Mouse (Mus musculus): ENCODE measurements at regions not wholly inside any gene's neighbourhood (a gene's known extent, or its start where the extent isn't known, plus 50 kb on each side); places are given as distances from the start of the nearest gene placed in this dataset.
"Not testable (repeated sequence)": the region's sequence is repeated elsewhere in the genome, so short reads cannot be mapped to it uniquely, and the experiment has no call there.

DNA sequence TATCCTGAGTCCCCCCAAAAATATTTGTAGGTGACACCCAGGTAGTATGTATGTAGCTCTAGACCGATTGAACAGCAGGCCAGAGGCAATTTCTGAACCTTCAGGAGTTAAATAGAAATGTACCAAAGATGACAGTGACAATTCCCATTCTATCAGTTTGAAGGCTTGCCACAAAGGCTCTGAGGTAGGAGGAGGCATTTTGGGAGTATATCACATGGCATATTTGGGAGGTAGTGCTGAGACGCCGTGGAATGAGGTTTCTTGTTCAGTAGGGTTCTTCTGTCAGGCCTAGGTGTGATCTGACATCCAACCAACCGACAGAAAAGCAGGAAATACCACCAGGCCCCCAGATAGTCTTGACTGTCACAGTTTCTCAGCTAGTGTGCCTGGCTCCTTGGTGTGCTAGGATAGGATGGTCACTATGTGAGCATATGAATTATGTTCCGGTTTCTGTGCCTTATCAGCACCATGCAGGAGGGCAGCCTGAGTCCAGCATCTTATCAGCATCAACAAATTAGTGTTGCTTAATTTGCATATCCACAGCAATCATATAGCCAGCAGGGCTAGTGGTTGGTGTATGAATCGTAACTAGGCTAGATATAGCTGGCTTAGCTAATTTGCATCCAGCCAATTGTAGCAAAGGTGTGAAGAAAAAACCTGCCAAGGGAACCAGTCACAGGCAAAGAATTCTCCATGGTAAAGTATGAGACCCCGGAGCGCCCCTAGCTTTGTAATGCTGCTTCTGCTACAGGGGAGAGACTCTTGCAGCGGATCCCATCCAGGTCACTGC lies 136.3 kb upstream of the Bcor start:
- no peak for DNase-seq

DNA sequence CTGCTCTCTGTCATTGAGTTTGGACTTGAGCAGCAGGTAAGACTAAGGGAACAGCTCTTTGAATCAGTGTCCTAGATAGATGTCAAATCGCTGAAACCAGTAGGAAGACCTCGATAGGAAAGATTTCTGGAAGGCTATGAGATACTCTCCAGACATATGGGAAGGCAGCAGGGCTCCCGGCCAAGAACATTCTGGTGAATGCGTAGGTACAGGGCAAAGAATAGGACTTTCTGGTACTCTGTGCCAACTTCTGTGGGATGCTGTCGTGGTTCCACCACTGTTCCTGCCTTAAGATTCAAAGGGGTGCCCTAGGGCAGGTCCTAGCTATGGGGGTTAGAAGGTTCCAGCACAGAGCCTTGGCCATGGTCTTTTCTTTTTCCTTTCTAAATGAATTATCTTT lies 138.5 kb upstream of the Bcor start:
- DNase-seq = no peak

DNA sequence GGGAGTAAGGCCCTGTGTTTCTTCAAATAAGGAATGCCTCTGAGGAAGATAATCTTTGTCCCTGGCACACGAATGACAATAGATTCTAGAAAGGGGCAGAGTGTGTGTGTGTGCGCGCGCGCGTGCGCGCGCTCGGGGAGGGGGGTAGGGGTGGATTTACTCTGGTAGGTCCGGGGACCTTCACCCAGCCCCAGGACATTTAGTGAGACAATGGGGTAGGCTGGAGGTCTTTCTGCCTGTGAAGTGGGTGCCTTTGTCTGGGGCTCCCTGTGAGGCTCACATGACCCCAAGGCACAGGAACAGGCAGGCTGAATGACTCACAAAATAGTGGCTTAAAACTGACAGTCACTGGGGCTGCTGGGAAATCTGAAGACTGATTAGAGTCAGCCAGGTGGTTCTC lies 139.1 kb upstream of the Bcor start:
- no peak for DNase-seq

DNA sequence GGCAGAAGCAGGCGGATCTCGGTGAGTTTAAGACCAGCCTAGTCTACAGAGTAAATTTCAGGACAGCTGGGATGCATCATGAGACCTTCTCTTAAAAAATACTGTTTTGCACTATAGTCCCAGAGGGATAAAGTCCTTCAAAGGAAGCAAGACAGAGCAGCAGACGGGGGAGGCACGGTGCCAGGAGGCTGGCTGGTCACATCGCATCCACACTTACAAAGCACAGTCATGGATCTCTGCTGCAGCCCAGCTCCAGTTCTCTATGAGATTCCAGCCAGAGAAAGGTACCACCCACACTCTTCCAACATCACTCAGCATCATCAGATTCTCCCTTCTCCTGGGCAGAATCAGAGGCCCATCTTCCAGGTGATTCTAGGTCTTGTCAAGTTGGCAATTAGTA lies 144.5 kb upstream of the Bcor start:
- DNase-seq = no peak

DNA sequence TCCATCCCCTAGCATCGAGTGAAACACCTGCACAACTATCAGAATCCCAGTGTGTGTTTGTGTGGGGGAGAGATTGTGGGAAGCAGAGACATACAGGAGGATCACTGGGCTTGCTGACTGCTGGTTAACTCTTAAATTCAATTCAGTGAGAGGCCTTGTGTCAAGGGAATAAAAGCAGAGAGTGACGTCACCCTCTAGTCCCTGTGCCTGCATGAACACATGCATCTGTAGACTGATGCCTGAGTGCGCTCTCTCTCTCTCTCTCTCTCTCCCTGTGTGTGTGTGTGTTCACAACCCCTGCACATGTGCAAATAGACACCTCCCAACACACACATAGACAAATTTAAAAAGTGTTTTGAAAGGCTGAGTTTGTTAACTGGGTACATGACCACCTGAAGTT lies 146.8 kb upstream of the Bcor start:
- no peak for DNase-seq

DNA sequence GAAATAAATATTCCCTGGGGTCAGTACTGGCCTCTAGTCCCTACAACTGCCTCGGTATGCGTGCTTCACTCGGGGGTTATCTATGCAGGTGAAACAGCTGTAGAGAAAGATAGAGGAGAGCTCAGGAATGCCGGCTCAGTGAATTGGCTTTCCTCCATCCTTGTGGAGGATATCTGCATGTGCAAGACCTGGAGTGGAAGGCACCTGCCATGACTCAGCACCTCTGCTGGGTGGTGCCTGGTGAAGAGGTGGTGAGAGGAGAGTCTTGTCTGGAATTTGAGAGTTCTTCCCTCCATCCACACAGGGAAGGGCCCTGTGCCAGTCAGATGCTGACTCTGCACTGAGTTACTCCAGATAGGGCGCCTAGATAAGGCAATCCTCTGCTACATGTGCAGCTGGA lies 152.4 kb upstream of the Bcor start:
- DNase-seq = no peak

DNA sequence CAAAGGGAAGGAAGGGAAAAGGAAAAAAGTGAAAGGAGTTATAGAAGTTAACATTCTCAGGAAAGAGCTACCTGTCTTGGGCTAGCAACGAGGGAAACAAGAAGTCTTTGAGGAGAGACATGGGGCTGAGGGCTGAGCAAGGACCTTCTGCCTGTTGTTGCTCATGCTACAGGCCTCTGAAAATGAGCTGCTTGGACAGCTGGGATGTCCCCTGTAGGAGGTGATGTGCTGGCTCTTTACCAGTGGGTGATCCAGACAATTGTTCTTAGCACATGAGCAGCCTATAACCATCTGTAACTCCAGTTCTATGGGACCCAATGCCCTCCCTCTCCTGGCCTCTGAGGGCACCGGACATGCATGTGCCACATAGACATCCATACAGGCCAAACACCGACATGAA lies 155.5 kb upstream of the Bcor start:
- no peak for DNase-seq

DNA sequence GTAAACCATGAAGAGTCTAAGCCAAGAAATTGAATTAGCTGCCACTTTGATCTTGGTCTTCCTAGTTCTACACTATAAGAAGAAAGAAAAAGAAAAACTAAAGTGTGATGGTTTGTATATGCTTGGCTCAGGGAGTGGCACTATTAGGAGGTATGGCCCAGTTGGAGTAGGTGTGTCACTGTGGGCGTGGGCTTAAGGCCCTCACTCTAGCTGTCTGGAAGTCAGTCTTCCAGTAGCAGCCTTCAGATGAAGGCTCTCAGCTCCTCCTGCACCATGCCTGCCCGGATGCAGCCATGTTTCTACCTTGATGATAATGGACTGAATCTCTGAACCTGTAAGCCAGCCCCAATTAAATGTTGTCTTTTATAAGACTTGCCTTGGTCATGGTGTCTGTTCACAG lies 157.3 kb upstream of the Bcor start:
- DNase-seq = not testable (repeated sequence)

DNA sequence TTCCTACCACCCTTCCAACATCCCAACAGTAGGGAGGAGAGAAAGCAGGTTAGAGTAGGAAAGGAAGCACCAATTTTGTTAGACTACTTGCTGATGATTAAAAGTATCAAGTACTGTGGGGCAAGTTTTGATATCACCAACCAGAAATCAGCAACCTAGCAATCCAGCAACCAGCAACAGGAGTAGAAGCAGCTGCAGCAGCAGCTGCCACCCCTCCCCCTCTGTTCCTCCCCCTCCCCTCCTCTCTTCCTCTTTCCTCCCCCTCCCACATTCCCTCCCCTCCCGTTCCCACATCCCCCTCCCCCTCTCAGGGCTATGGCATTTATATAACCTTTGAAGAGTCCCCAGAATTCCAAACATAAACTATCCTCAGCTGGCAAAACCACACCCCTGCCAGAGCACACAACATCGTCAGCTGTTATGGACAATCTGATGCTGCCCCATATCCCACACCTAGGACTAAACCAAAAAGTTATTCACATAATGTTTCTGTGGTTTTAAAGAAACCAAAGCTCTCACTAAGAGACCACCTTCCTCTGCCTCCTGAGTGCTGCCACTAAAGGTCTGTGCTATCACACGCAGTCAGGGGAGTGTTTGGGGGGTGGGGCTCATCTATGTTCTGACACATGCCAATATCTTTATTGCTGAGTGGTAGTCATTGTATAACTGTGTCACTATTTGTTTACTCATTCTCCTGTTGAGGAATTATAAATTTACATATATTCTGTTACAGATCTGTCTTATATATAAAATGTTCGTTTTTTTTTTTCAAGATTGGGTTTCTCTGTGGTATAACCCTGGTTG lies 158.9 kb upstream of the Bcor start:
- DNase-seq = no peak

DNA sequence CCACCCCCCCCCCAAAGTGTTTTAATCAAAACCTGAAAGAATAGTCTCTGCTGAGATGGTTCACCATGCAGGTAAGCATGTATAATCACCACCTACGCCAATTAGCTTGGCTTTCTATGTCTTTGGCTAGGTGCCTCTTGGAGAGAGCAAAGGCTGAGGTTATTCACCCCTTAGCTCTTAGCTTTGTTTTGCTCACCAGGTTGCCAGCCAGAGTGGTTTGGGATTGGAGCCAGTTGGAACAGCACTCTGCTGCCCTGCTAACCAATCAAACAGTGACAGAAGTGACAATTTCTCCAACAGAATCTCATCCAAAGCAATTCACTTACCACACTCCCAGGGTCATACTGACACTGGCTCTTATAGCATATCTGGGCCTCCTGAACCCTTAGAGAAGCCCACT lies 162.3 kb upstream of the Bcor start:
- DNase-seq = no peak

DNA sequence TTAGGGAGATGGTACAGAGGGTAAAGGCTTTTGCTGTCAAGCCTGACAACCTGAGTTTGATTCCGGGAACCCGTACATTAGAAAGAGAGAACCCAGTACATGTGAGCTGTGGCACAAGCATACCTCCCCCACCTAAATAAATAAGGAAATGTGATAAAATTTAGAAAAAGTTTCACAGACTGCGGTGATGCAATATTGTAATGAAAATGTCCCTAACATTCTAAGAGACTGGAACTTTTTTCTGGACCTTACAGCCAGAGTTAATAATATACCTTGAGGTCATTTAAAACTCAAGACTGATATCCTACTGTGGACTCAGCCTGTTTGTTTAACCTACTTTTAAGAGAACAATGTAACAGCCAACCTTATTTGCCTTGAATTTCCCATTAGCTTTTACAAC lies 163.1 kb upstream of the Bcor start:
- DNase-seq = no peak

DNA sequence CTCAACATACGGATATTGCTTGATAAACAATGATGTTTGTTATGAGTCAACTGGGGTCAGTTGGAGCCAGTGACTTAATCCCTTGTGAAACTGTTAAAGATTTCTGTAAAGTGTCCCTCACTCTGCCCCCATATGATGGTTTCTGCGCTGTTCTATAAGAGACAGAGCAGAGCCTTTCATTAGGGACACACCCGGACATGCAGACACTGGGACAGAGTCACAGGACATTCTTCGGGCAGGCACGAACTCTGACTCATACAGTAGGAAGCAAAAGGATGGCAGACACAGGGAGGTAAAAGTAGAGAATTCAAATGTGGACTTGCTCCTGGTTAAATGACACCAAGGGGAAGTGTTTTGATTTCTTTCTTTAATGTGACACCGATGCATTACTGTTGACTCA lies 163.7 kb upstream of the Bcor start:
- DNase-seq = no peak

DNA sequence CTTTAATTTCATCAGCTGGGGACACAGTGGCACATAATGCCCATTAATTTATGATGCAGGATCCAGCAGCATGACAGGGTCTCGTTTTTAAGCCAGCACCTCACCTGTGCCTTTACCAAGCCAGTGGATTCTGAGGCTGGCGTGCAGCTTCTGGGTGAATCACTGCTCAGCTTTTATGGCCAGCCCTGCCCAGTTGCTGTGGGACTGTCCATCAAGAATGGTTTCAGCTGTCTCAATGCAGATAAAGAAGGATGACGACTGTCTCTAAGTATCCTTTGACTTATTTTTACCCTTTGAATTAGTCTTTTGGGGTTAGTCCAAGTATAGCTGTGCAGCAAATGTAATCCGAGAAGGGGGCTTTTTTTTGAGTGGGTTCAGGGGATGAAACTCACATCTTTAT lies 167.3 kb upstream of the Bcor start:
- no peak for DNase-seq

DNA sequence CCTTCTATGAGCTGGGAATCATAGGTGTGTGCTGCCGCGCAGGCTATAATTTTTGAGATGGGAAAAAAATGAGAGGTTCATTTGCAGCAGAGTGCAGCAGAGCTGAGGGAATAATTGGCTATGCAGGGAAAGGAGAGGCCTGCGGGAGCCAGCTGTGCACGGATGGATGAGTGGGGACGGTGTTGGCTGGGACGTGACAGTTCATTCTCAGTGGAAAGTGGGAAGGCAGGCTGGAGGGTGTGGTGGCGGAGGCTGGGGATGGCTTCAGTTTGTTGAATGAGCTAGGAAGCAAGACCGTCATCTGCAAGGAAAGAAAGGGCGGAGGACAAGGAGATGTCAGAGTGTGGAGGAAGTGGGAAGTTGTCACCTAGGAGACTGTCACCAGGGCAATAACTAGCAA lies 180.4 kb upstream of the Bcor start:
- DNase-seq = no peak

DNA sequence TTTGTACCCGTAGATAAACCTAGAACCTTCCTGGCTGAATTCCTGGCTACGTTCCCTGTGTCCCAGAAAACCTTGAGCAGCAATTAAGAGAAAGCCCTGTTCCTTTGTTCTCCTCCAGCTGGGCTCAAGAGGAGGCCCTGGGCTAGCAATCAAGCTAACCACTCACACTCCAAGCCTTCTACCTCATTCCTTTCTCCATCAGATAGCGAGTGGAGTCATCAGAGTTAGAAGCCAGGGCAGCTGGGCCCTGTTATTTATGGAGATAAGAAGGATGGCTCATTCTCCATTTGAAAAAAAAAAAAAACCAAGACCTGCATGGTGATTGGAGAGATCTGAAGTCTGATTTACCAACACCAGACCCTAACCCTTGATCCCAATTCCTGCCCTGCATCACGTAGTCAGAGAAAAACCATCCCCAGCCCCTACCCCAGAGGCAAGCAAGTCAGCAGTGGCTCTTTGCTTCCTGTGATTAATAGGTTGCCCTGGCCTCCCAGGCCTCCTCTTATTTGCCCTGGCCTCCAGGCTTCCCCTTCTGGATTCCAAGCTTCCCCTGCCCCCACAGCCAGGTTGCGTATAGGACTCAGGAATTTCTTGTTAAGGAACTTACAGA lies 181.3 kb upstream of the Bcor start:
- no peak for DNase-seq

DNA sequence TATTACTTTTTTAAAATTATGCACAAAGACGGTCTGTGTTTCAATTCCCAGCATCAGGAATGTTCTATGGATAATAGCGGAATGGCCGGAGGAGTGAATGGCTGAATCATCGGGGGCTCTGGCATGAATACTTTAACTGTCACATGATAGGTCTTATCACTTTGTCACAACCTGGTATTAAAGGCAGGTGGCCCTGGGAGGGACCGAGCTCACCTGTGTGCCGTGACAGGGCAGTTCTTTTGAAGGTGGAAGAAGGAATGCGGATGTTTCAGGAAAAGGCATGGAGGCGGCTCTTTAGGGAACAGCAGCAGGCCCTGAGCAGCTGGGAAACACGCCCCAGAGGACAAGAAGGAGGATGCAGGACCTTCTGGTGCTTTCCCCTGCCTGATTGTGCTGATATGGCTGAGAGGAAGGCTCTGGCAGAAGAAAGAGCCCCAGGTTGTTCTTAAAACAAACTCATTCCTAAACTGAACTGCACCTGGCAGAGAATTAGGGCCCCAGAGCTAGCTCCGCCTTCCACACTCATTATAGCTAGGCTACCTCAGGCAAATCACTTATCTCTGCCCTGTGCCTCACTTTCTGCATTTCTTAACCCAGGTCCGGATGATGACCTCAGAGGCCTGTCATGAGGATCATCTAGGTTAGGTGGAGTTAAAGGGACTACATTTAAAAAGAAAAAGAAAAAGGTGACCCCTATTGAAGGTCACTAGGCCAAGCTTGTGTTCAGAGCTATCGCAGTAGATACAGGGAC lies 184.8 kb upstream of the Bcor start:
- DNase-seq = no peak

DNA sequence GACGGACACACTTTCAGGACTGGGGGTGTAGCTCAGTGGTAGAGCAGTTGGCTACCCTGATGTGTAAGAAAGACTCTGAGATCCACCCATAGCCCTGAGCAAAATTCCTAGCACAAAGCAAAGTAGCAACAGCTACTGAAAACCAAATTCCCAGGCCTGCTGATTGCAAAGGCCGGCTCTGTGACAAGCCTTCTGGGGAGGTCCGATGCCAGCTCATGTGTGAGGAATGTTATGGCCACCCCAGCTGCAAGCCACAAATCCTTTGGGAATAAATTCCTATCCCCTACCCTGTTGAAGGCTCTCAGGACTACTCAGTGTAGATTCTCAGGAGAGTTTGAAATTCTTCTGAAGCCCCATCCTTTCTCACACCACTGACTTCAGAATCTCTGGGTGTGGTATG lies 186.7 kb upstream of the Bcor start:
- no peak for DNase-seq

DNA sequence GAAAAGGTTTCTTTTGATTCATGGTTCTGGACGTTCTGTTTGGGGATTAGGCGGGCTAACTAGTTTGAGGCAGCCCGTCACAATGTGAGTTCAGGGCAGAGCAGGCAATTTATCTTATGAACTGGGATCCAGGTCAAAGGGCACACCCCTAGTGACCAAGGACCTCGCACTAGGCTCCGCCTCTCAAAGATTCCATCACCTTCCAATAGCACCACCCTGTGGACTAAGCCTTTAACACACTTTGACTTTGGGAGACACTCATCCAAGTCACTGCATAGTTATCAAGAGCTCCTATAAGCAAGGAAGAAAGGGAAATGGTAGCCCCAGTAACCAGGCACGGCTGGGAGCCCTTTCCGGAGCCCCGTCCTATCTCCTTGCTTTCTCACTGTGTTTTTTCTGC lies 188.0 kb upstream of the Bcor start:
- DNase-seq = peak in 1 of 2 experiments; percentile 10

DNA sequence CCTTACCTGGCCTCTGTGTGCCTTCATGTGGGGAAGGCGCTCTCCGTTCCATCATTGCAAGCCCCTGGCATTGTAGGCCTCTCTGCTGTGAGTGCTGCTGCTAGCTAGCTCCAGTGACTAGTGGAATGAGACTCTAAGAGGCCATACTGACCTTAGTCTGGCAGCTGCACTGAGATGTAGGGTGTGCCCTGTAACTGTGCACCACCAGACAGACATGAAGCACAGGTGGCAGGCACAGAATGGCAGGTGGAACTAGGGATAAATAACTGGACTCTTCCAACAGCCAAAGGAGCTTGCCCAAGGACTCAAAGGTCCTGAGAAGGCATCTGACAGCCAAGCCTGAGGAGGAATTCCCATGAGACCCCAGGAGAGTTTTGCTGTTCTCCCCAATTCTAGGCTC lies 194.7 kb upstream of the Bcor start:
- DNase-seq = no peak

DNA sequence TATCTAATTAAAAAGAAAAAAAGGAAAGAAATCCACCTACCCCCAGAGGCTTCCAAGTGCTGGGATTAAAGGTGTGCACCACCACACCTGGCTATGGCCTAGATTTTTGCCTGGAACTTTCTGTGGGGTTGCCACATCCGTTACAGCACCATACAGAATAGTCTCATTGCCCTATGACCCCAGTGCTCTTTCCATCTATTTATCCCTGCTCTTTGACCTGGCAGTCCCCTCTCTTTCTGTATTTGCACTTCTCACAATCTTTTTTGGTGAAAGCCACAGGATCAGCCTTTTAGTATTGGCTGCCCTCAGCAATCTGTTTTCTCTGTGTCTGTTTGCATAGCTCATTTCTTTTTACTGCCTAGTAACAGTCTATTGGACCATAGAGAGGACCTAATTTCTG lies 197.9 kb upstream of the Bcor start:
- DNase-seq = no peak

DNA sequence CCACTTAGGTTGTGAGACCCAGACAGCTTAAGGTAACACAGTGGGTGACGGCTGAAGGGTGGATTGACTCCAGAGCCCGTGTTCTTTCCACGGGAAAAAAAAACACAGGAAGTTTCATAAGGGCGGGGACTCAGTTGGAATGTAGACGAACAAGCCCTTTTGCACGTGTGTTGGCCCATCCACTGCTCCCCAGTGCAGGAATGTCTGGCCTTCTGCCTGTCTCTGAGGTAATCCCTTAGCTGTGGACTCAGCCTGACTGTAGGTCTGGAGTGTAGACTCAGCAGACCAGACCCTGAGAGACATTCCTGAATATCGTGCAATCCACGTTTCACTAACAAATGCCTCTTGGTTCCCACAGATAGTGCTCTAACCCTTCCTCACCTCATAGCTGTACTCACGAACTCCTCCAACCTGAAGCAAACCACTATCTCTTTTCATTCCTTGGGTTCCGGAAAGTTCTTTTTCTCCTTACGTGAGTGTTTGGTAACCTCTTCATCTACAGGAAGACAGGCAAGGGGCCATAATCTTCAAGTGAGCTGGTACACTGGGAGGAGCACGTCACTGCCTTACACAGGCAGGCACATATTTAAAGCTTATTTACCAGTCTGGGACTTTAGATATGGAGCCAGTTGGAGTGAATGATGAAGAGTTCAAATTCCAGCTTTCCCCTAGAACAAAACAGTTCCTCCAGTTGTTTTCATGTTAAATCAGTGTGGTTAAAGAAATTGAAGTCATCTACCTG lies 205.6 kb upstream of the Bcor start:
- DNase-seq = no peak

DNA sequence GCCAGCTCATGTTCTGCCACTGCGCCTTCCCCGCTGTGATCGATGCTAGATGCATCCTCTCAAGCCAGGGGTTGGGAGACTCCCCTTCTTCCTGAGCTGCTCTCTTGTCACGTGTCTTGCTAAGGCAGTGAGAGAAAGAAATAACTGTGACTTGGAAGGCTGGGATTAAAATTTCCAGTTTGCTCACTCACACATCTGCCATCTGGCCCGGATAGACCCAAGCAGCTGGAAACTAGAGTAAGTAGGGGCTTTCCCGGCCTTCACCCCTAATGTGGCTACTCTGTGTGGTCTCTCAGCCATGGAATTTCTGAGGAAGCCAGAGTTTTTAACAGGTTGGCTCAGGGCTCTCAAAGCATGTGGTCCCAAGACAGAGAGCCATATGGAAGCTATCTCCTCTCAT lies 206.6 kb upstream of the Bcor start:
- DNase-seq = no peak

DNA sequence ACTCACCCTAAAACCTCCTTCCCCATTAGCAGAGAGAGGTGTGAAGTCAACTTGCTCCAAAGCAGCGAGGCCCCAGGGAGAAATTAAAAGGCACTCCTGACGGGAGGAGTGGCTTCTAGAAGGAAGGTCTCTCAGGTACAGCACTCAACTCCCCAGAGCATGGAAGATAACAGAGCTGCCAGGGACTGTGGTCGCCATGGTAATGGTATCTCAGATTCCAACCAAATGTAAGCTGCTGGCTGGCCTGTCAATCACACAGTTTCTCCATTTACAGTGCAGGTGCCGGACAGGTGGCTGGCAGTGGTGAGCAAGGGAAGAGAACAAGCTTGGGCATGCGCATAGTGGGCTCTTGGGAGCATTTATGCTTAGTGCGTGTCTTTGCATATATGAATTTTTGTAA lies 213.5 kb upstream of the Bcor start:
- no peak for DNase-seq

All from thymus, adult 18-20 months (tissue).